Mouse (Mus musculus): ENCODE data around the gene Vgll1.

Vgll1 gene

GRCm38 (mm10) chrX:57087806-57088205, at the start of gene Vgll1:
Gene Vgll1, plus strand, starts transcription at chrX:57088106.
- DNase-seq (ENCODE audit: low read depth, low spot score), result no peak

DNA sequence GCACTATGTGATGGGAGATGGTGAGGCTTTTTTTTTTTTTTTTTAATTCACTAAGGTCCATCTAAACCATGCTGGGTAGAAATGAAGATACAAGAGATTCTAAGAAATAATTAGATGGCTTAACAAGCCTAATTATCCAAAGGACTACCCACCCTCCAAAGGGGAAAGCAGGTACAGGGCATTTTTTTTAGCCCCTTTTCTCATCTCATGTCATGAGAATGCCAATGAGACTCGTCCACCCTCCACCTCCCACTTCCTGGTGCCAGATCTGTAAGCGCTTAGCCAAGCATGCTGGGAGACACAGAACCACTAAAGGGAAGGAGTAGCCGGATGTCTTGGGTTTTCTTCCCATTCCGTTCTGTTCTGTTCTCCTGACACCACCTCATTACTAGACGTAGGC, 45.1 kb upstream of the Vgll1 start, which contains the start of gene Brs3:
Brs3 (plus strand) TSS at position 301 of the 400 bp plus-strand sequence.
- no peak for DNase-seq (ENCODE audit: low read depth, low spot score)

GRCm38 (mm10) chrX:57043869-57044268, 44.0 kb upstream of the Vgll1 start:
- DNase-seq (ENCODE audit: low read depth, low spot score), result no peak

DNA sequence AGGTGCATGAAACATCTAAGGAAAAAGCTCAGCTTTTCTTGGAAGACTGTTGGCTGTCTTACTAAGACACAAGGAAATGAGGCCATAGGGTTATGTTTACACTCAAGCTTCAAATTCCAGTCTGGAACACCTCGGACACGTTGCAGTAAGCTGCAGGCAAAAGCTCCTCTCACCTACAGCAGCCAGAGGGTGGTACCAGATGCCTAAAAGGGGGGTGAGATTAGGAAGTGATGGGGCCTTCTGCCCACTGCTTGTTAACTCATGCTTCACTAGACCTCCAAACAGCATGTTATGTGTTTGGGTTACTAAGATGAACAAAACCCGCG, 35.1 kb upstream of the Vgll1 start:
- no peak for DNase-seq (ENCODE audit: low read depth, low spot score)

GRCm38 (mm10) chrX:57053174-57053992, 34.5 kb upstream of the Vgll1 start, which contains the start of gene Htatsf1:
Gene Htatsf1, plus strand, starts transcription at chrX:57053583.
- peak; percentile 89 for DNase-seq (ENCODE audit: low read depth, low spot score)

DNA sequence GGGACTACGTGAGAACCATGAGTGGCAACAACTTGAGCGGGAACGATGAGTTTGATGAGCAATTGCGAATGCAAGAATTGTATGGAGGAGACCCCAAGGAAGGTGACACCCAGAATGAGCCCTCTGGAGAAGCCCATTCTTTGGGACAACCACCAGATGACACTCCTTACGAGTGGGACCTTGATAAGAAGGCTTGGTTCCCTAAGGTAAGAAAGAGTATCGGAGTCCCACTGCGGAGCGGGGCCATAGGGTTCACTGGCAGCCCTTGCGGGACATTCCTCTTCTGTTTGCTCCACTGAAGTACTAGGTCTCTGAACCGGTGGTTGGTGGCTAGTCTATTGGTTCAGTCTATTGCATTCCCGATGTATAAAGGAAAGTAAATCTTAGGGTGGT, 33.9 kb upstream of the Vgll1 start:
- no peak for DNase-seq (ENCODE audit: low read depth, low spot score)

- DNase-seq (ENCODE audit: low read depth, low spot score), result no peak
Observed at GRCm38 (mm10) chrX:57081496-57081895, 6.4 kb upstream of the Vgll1 start.

DNA sequence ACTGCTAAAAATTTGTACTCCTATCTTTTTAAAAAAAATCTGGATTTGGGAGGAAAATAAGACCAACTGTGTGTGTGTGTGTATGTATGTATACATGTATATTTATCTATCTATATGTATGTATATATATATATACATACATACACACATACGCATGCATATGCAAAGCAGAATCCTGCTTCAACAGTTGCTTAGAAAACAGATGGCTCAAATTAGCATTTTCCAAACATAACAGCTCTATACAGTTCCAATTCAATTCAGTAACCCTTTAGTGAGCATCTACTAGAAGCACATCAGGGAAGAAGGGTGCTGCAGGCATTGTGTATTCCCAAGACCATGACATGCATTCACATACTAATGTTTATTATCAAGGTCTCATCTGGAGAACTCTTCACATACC, 15.5 kb downstream of the Vgll1 start:
- no peak for DNase-seq (ENCODE audit: low read depth, low spot score)

GRCm38 (mm10) chrX:57106956-57107355, 19.1 kb downstream of the Vgll1 start:
- DNase-seq (ENCODE audit: low read depth, low spot score), result no peak

GRCm38 (mm10) chrX:57118143-57118542, 30.2 kb downstream of the Vgll1 start:
- peak; percentile 39 for DNase-seq (ENCODE audit: low read depth, low spot score)

- DNase-seq (ENCODE audit: low read depth, low spot score), result peak; percentile 18
Observed at GRCm38 (mm10) chrX:57120768-57121167, 32.9 kb downstream of the Vgll1 start.

DNA sequence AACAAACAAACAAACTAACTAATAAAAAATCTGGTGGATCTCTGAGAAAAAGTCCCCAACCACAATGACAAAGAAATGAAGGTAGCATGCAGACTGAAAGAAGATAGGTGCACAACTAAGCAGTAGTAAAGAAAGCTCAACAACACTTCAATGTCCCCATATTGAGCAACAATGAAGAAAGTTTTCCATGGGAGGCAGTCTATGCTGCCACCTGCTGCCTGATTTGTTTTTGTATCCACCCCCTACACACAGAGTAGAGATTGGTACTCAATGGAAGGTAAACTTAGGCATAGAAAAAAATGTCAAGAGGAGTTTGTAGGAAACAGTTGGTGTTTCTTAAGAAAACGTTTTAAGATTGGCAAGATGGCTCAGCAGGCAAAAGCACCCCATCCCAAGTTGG, 42.7 kb downstream of the Vgll1 start:
- DNase-seq (ENCODE audit: low read depth, low spot score), result peak; percentile 3

DNA sequence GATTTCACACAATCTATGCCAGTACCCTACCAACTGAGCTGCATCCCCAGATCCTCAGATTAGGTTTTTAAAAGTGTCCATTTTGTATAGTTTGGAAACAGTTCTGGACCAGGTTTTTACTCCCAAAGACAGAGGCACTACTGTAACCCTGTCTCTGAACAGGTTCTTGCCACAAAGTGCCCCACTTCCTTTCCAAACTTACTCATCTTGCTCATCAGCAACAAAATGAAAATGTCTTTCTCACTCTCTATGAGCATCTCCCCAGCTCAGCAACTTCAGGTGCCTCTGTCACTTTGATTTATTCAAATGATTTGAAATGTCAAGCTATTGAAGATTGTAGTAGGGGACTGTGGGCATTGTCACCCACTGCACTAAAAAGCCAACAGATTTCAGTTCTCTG, 49.7 kb downstream of the Vgll1 start:
- DNase-seq (ENCODE audit: low read depth, low spot score), result no peak

DNA sequence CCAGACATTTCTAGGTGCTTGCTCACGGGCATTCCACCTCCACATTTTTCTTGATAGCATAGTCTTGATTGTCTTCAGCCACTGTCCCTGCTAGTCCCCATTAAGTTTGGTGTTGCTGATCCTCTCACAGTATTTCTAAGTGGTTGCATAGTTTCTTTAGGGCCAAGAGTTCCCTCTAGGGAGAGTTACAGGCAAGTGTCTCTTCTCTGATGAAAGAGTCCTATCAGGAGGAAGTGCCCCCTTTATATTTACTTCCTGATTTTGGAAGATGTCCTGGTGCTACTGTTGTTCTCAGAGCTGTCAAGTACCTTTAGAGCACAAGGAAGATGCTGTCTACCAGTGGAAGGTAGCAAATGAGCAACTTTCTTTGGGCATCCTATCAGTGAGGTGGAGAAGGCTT, 65.6 kb downstream of the Vgll1 start:
- no peak for DNase-seq (ENCODE audit: low read depth, low spot score)
